Mouse (Mus musculus): ENCODE measurements around the gene Slc36a4.
A peak's percentile ranks its signal among the peaks of the same experiment; 100 is the strongest.

Slc36a4 gene

DNA sequence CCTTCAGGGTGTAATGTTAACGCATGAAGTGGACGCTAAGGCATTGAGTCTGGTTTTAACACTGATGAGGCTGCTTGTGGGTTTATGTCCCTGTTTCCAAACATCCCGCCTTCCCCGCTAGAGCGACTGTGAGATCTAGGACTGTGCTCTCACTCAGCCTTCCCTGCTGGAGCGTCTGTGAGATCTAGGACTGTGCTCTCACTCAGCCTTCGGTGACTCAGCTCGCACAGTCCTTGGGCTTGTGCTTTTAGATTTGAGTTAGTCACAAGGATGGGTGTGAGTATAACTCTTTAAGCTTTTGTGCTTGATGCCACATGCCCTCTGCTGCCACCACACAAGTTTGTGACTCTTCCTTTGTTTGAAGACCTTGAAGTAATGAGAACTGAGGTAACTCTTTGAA lies 17.6 kb downstream of the Slc36a4 start:
- no peak for DNase-seq

GRCm38 (mm10) chr9:15731758-15732748 lies 22.5 kb downstream of the Slc36a4 start:
- DNase-seq = peak; percentile 58

DNA sequence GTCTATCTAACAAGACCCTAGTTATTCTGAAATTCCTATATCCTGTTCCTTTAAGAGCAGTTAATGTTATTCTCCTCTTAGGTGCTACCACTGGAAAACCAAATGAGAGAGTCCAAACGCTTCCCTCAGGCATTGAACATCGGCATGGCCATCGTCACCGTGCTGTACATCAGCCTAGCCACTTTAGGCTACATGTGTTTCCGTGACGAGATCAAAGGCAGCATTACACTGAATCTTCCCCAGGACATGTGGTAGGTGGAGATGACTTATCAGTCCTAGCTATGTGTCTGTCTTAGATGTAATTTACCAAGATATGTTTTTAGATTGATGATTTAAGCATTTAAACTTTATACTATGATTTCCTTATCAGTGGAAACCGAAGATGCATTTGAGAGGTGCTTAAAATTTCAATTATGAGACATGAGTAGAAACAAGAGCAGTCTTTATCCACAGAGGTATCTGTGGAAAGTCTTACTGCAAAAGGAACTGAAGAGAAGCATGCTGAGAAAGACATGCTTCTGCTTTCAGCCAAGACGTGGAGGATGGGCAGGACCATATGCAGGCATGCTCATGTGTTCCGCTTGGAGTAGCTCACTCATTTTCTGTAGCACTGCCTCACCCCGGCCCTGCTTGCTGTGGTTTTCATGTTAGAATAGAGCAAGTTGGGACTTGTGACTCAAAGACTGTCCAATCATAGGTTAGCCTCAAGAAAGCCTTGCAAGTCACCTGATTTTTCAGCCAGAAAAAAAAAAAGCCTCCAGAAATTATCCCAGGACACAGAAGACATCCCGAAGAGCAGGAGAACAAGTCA lies 24.7 kb downstream of the Slc36a4 start:
- DNase-seq = no peak

GRCm38 (mm10) chr9:15734867-15735131 lies 25.3 kb downstream of the Slc36a4 start:
- DNase-seq = no peak

DNA sequence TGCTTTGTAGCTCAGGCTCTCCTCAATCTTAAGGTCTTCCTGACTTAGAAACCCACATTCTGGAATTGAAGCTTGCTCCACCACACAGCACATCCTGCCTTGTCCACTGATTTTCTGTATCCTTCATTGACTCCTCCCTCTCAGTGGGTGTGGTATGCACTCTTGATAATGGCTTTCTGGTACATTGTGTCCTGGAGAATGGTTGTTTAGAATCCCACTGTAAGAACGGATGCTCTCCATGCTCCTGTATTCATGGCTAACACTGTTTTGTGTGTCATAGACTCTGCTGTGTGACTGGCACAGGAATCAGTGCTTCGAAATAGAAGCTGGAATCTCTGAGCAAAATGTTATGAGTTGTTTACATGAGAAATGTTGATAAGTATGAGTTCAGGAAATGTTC lies 28.0 kb downstream of the Slc36a4 start:
- DNase-seq = no peak

DNA sequence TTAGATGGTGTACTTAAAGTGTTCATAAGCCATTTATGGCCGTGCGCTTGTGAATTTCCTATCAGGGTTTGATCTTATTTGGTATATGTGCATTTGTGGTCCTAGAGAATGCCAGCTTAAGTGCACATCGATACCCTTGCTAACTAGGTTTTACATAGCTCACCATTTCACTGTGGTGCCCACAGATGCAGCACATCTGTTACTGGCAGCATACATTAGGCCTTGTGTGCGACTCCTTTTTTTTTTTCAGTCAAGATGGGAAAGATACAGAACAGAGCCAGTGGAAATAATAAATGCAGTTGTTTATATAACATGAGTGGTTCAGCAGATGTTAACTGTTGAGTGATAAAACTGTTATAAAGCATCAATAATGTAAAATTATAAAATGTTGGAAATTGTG lies 31.9 kb downstream of the Slc36a4 start:
- DNase-seq = no peak

GRCm38 (mm10) chr9:15741931-15742330 lies 32.4 kb downstream of the Slc36a4 start:
- no peak for DNase-seq

- peak; percentile 37 for DNase-seq
Measured at GRCm38 (mm10) chr9:15745985-15746607, 36.6 kb downstream of the Slc36a4 start.

DNA sequence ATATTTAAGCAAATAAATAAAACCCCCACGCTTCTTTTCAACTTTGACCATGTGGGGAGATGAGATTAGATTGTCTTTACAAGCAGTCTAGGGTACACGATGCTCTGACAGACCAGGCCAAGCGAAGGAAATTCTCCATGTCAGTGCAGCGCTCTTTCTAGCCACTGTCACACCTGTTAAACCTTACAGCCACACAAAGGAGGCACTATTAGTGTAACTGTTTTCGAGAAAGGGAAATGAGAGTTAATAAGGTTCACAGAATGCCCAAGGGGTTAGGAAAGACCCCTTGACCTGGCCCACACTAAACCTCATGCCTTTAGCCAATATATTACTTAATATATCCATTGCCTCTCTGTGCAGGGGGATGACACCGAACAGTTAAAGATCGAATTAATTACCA lies 37.1 kb downstream of the Slc36a4 start:
- DNase-seq = peak; percentile 13

GRCm38 (mm10) chr9:15748383-15748782 lies 38.8 kb downstream of the Slc36a4 start:
- DNase-seq = no peak

DNA sequence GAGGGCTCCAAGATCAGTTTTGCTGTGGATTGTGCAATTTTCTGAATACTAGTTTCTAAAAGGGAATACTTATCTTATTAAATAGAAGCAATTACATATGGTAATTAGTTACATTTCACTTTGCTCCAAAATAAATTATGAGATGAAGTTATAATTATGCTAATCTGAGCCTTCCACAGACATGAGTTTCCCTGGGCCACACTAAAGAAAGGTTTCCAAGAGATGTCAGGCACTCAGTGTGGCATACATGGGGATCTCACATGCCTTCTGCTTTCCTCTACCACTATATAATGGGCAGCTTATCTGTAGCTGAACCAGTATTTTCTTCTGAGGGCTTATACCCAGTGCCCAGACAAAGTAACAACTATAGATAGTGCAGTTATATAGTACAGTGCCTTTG lies 49.8 kb downstream of the Slc36a4 start:
- no peak for DNase-seq

- peak; percentile 14 for DNase-seq
Measured at GRCm38 (mm10) chr9:15766379-15766778, 56.8 kb downstream of the Slc36a4 start.

- peak; percentile 18 for DNase-seq
Measured at GRCm38 (mm10) chr9:15766821-15767220, 57.3 kb downstream of the Slc36a4 start.

GRCm38 (mm10) chr9:15772766-15773165 lies 63.2 kb downstream of the Slc36a4 start:
- DNase-seq = no peak

DNA sequence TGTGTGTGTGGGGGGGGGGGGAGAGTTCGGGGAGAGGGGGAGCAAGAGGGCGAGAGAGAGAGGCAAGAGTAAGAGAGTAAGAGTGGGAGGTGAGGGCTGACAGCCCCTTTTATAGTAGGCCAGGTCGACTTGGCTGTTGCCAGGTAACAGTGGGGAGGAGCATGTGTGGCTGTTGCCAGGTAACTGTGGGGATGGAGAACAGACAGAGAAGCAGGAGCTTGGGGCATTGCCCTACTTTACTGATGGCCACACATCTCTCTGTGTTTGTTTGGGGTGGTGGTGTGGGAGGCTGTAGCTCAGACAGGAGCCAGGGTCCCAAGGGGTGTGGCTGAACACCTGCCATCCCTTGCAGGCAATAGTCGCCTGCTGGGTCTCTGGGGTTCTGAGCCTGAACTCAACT lies 63.9 kb downstream of the Slc36a4 start:
- DNase-seq = no peak

GRCm38 (mm10) chr9:15774911-15775310 lies 65.4 kb downstream of the Slc36a4 start:
- peak; percentile 11 for DNase-seq

GRCm38 (mm10) chr9:15781936-15782335 lies 72.4 kb downstream of the Slc36a4 start:
- DNase-seq = no peak

DNA sequence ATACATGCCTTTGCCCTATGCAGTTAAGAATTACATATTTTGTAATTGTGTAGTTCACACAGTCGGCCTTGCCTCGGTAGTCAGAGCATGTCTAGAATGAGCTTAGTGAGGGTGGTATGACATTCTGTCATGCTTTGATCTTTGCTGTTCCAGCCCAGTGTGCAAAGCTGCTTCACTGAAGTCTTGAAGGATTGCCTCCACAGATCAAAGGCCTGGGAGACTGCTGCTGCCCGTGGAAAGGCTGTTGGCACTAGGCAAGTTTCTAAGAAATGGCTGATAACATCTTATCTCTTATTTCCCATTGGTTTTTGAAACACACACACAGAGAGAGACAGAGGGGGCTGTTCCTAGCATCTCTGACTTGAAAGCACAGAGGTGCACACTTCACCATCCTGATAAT lies 76.7 kb downstream of the Slc36a4 start:
- DNase-seq = no peak

DNA sequence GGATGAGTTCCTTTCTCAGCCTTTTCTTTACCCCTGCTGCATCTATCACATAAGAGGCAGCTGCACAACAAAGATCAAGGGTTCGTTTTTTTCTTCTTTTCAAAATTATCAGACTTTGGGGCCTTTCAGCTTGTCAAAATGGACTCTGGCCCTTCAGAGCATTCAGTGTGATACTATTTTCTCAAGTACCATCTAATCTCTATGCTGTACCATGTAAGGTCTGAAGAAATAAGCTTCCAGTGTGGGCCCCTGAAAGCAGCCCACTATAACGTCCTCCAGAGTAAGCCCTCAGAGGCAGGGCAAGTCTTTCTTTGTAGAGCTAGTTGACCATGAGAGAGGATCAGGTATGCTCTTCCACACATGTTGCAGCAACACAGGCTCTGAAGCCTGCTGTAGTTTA lies 77.1 kb downstream of the Slc36a4 start:
- no peak for DNase-seq

- no peak for DNase-seq
Measured at GRCm38 (mm10) chr9:15792076-15792475, 82.5 kb downstream of the Slc36a4 start.
